Mouse (Mus musculus) gastrocnemius, adult 8-10 months (tissue): Measurements from ENCODE around the gene Magi2. TPM values are rescaled to one million over a fixed set of nuclear protein-coding genes. Genes with fewer than 3 reads are reported as not detected.

Experiments used
- DNase-seq, 2 experiments: peaks; one replicate each; pipeline ENCODE4 v3.0.0; 2022; ENCODE audit warnings: low spot score in 2 of 2
- total RNA-seq, 4 experiments: library from RNA; stranded (reverse); gene quantifications; 2 replicates each; pipeline ENCODE4 v1.2.4; 2022

Magi2 gene
- total RNA-seq, 4 experiments from 2014 or later: 0.70 to 1.4 (median 0.88) TPM

GRCm38 (mm10) chr5:19745916-19746315, 519.1 kb downstream of the Magi2 start:
- DNase-seq: no peak

GRCm38 (mm10) chr5:19746865-19747514, 520.2 kb downstream of the Magi2 start:
- no peak for DNase-seq

- DNase-seq: no peak
Observed at GRCm38 (mm10) chr5:19747631-19748030, 520.8 kb downstream of the Magi2 start.

- no peak for DNase-seq
Observed at GRCm38 (mm10) chr5:19779224-19779623, 552.4 kb downstream of the Magi2 start.

- DNase-seq: no peak
Observed at GRCm38 (mm10) chr5:19780076-19780475, 553.2 kb downstream of the Magi2 start.

GRCm38 (mm10) chr5:19785320-19785719, 558.5 kb downstream of the Magi2 start:
- no peak for DNase-seq

- no peak for DNase-seq
Observed at GRCm38 (mm10) chr5:19787522-19788144, 560.8 kb downstream of the Magi2 start.

GRCm38 (mm10) chr5:19803052-19803769, 576.4 kb downstream of the Magi2 start:
- DNase-seq: no peak

- no peak for DNase-seq
Observed at GRCm38 (mm10) chr5:19822502-19822901, 595.7 kb downstream of the Magi2 start.

- DNase-seq: no peak
Observed at GRCm38 (mm10) chr5:19825943-19826342, 599.1 kb downstream of the Magi2 start.

GRCm38 (mm10) chr5:19829341-19829740, 602.5 kb downstream of the Magi2 start:
- no peak for DNase-seq

GRCm38 (mm10) chr5:19862854-19863253, 636.0 kb downstream of the Magi2 start:
- DNase-seq: no peak

GRCm38 (mm10) chr5:19870406-19870805, 643.6 kb downstream of the Magi2 start:
- DNase-seq: no peak

- DNase-seq: no peak
Observed at GRCm38 (mm10) chr5:19891693-19892092, 664.9 kb downstream of the Magi2 start.

GRCm38 (mm10) chr5:19895893-19896292, 669.1 kb downstream of the Magi2 start:
- no peak for DNase-seq

- DNase-seq: no peak
Observed at GRCm38 (mm10) chr5:19901625-19902024, 674.8 kb downstream of the Magi2 start.

- DNase-seq: no peak
Observed at GRCm38 (mm10) chr5:19906636-19907035, 679.8 kb downstream of the Magi2 start.

GRCm38 (mm10) chr5:19907381-19907982, 680.6 kb downstream of the Magi2 start:
- no peak for DNase-seq

- DNase-seq: no peak
Observed at GRCm38 (mm10) chr5:19907983-19908705, 681.3 kb downstream of the Magi2 start.

GRCm38 (mm10) chr5:19908706-19909060, 681.8 kb downstream of the Magi2 start:
- DNase-seq: no peak

- DNase-seq: no peak
Observed at GRCm38 (mm10) chr5:19909071-19909470, 682.2 kb downstream of the Magi2 start.

GRCm38 (mm10) chr5:19909664-19910063, 682.8 kb downstream of the Magi2 start:
- no peak for DNase-seq
